Mouse (Mus musculus): ENCODE data around the gene Tmem151a. TPM values are rescaled to one million over a fixed set of nuclear protein-coding genes. Genes with fewer than 3 reads are reported as not detected.

Gene Tmem151a
- polyA plus RNA-seq, 1 experiment from 2014 or later: 2.3 TPM

- ATAC-seq (ENCODE audit: insufficient number of reproducible peaks, low FRiP score, low TSS enrichment, low read depth): peak; percentile 41; the same call in 1 of the 2 replicates
- peak overlapping the region; percentile 98 for H3K9ac ChIP-seq
- peak overlapping the region; percentile 71 for H3K4me3 ChIP-seq (replicated peaks)
- H3K27ac ChIP-seq (replicated peaks): peak overlapping the region; percentile 85
- H3K9me3 ChIP-seq (replicated peaks): no peaks in the 10 kb centered on the region
- no peaks in the 10 kb centered on the region for H3K27me3 ChIP-seq
- peak overlapping the region; percentile 95 for H3K4me2 ChIP-seq (replicated peaks)
- H3K4me1 ChIP-seq: peaks cover 39% of the 10 kb centered on the region
- 0 out of 2 replicates have a peak, but pooled peaks cover 3% of the 10 kb centered on the region for H3K36me3 ChIP-seq
- WGBS: 4% methylated on average over 32 of the region's 32 CpGs
Measured at GRCm38 (mm10) chr19:5037678-5038571, 47.4 kb downstream of the Tmem151a start.

- peaks cover 6% of the 10 kb centered on the region for H3K36me3 ChIP-seq
- ATAC-seq (ENCODE audit: insufficient number of reproducible peaks, low FRiP score, low TSS enrichment, low read depth): no peak
- no peaks in the 10 kb centered on the region for H3K27me3 ChIP-seq
- H3K4me3 ChIP-seq (replicated peaks): no peak overlapping the region
- WGBS: 68% methylated on average over 4 of the region's 4 CpGs
- H3K9ac ChIP-seq: no peak overlapping the region
- no peaks in the 10 kb centered on the region for H3K9me3 ChIP-seq (replicated peaks)
- H3K27ac ChIP-seq (replicated peaks): no peak overlapping the region
- no peak overlapping the region for H3K4me2 ChIP-seq (replicated peaks)
- peaks cover 27% of the 10 kb centered on the region for H3K4me1 ChIP-seq
Measured at GRCm38 (mm10) chr19:5036577-5036976, 48.8 kb downstream of the Tmem151a start.

- Histone ChIP-seq H3K9ac (no peak overlapping the region), H3K27ac (replicated peaks) (no peak overlapping the region), H3K4me3 (replicated peaks) (no peak overlapping the region), H3K27me3 (no peaks in the 10 kb centered on the region), H3K4me1 (peaks cover 5% of the 10 kb centered on the region; the same call in 1 of the 2 replicates), H3K9me3 (replicated peaks) (no peaks in the 10 kb centered on the region), H3K4me2 (replicated peaks) (no peak overlapping the region), H3K36me3 (peaks cover 28% of the 10 kb centered on the region)
- 68% methylated on average over 3 of the region's 3 CpGs for WGBS
- no peak for ATAC-seq (ENCODE audit: insufficient number of reproducible peaks, low FRiP score, low TSS enrichment, low read depth)
Measured at GRCm38 (mm10) chr19:5032686-5033085, 52.6 kb downstream of the Tmem151a start.

DNA sequence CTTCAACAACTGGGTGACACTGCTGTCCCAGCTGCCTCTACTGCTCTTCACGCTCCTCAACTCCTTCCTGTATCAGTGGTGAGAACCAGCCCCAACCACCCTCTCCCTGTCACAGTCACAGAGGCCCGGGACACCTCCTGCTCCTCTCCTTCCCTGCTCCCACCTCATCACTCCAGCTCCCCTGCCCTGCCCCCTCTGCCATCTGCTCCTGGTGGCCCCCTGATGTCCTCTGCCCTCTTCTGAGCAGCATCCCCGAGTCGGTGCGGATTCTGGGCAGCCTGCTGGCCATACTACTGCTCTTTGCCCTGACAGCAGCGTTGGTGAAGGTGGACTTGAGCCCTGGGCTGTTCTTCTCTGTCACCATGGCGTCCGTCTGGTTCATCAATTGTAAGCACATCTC, 59.2 kb downstream of the Tmem151a start:
- 92% methylated on average over 8 of the region's 8 CpGs for WGBS
- no peak overlapping the region for H3K4me3 ChIP-seq (replicated peaks)
- no peak overlapping the region for H3K27ac ChIP-seq (replicated peaks)
- peaks cover 6% of the 10 kb centered on the region; the same call in 1 of the 2 replicates for H3K4me1 ChIP-seq
- H3K27me3 ChIP-seq: no peaks in the 10 kb centered on the region
- H3K9ac ChIP-seq: no peak overlapping the region
- peaks cover 28% of the 10 kb centered on the region for H3K36me3 ChIP-seq
- H3K9me3 ChIP-seq (replicated peaks): no peaks in the 10 kb centered on the region
- no peak overlapping the region for H3K4me2 ChIP-seq (replicated peaks)
- ATAC-seq (ENCODE audit: insufficient number of reproducible peaks, low FRiP score, low TSS enrichment, low read depth): no peak

GRCm38 (mm10) chr19:5023621-5024479, 61.5 kb downstream of the Tmem151a start, which contains the start of gene Slc29a2:
Gene Slc29a2 (plus strand): TSS chr19:5023860.
- H3K9me3 ChIP-seq (replicated peaks): no peaks in the 10 kb centered on the region
- peaks cover 6% of the 10 kb centered on the region; the same call in 1 of the 2 replicates for H3K4me1 ChIP-seq
- H3K27me3 ChIP-seq: no peaks in the 10 kb centered on the region
- H3K36me3 ChIP-seq: peaks cover 14% of the 10 kb centered on the region; the same call in 1 of the 2 replicates
- H3K27ac ChIP-seq (replicated peaks): peak within 1 kb of the TSS; percentile 80
- peak within 1 kb of the TSS; percentile 93 for H3K4me2 ChIP-seq (replicated peaks)
- H3K9ac ChIP-seq: peak within 1 kb of the TSS; percentile 54
- peak; percentile 93 for ATAC-seq (ENCODE audit: insufficient number of reproducible peaks, low FRiP score, low TSS enrichment, low read depth)
- under 1% methylated on average over 62 of the region's 62 CpGs for WGBS
- H3K4me3 ChIP-seq (replicated peaks): peak within 1 kb of the TSS; percentile 81

DNA sequence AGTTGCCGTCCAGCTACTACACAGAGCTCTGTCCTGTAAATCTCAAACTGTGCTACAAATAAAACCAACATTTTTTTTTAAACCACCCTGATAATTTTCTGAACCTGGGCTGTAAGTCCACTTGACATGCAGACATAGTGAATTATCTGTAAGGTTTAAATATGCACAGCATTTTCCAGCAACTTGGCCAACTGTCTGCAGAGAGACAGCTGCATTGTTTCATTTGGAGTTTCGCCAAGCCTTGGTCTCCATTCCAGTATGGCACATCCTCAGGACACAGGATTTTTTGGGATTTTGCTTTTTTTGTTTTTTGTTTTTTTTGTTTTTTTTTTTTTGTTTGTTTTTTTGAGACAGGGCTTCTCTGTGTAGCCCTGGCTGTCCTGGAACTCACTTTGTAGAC, 63.9 kb downstream of the Tmem151a start:
- 87% methylated on average over 2 of the region's 2 CpGs for WGBS

More for the DNA sequence above, 63.9 kb downstream of the Tmem151a start:
- Histone ChIP-seq H3K27me3 (no peaks in the 10 kb centered on the region), H3K36me3 (0 out of 2 replicates have a peak, but pooled peaks cover under 1% of the 10 kb centered on the region), H3K9me3 (replicated peaks) (no peaks in the 10 kb centered on the region), H3K4me2 (replicated peaks) (no peak overlapping the region), H3K9ac (no peak overlapping the region), H3K4me1 (peaks cover 10% of the 10 kb centered on the region), H3K4me3 (replicated peaks) (no peak overlapping the region), H3K27ac (replicated peaks) (no peak overlapping the region)
- ATAC-seq (ENCODE audit: insufficient number of reproducible peaks, low FRiP score, low TSS enrichment, low read depth): no peak

Other genes starting within 250 kb of the Tmem151a start
- 69.4 and 73.8 TPM in 2 replicates for gene Ccs, start 246.2 kb downstream of the Tmem151a start, polyA plus RNA-seq (2015; fragmentation: Nextera tagmentation; extraction: Ambion mirVana)
- gene Ccdc87, start 246.2 kb downstream of the Tmem151a start, polyA plus RNA-seq (2015; fragmentation: Nextera tagmentation; extraction: Ambion mirVana): 1.2 and 1.9 TPM in 2 replicates
- 62.7 and 63.9 TPM in 2 replicates for gene Ctsf, start 230.4 kb downstream of the Tmem151a start, polyA plus RNA-seq (2015; fragmentation: Nextera tagmentation; extraction: Ambion mirVana)
- 29.6 and 33.7 TPM in 2 replicates for gene Actn3, start 207.6 kb downstream of the Tmem151a start, polyA plus RNA-seq (2015; fragmentation: Nextera tagmentation; extraction: Ambion mirVana)
- 14.0 and 14.9 TPM in 2 replicates for gene Zdhhc24, start 206.9 kb downstream of the Tmem151a start, polyA plus RNA-seq (2015; fragmentation: Nextera tagmentation; extraction: Ambion mirVana)
- gene Bbs1, start 178.9 kb downstream of the Tmem151a start, polyA plus RNA-seq (2015; fragmentation: Nextera tagmentation; extraction: Ambion mirVana): 4.6 and 5.5 TPM in 2 replicates
- gene Dpp3, start 157.2 kb downstream of the Tmem151a start, polyA plus RNA-seq (2015; fragmentation: Nextera tagmentation; extraction: Ambion mirVana): 113 and 117 TPM in 2 replicates
- gene Peli3, start 142.4 kb downstream of the Tmem151a start, polyA plus RNA-seq (2015; fragmentation: Nextera tagmentation; extraction: Ambion mirVana): 5.0 and 5.1 TPM in 2 replicates
- 84.2 and 85.9 TPM in 2 replicates for gene Mrpl11, start 123.4 kb downstream of the Tmem151a start, polyA plus RNA-seq (2015; fragmentation: Nextera tagmentation; extraction: Ambion mirVana)
- not detected in 2 replicates for gene Npas4, start 95.2 kb downstream of the Tmem151a start, polyA plus RNA-seq (2015; fragmentation: Nextera tagmentation; extraction: Ambion mirVana)
- gene Slc29a2, start 61.7 kb downstream of the Tmem151a start, polyA plus RNA-seq (2015; fragmentation: Nextera tagmentation; extraction: Ambion mirVana): 3.5 and 4.9 TPM in 2 replicates
- gene B4gat1, start 46.7 kb downstream of the Tmem151a start, polyA plus RNA-seq (2015; fragmentation: Nextera tagmentation; extraction: Ambion mirVana): 47.2 and 48.4 TPM in 2 replicates
- gene AC124502.3, start 46.6 kb downstream of the Tmem151a start, polyA plus RNA-seq (2015; fragmentation: Nextera tagmentation; extraction: Ambion mirVana): 1.9 and 2.0 TPM in 2 replicates
- 42.2 and 48.6 TPM in 2 replicates for gene Brms1, start 44.2 kb downstream of the Tmem151a start, polyA plus RNA-seq (2015; fragmentation: Nextera tagmentation; extraction: Ambion mirVana)
- 2.6 and 4.4 TPM in 2 replicates for gene Rin1, start 35.0 kb downstream of the Tmem151a start, polyA plus RNA-seq (2015; fragmentation: Nextera tagmentation; extraction: Ambion mirVana)
- gene Cd248, start 17.5 kb downstream of the Tmem151a start, polyA plus RNA-seq (2015; fragmentation: Nextera tagmentation; extraction: Ambion mirVana): 131 and 158 TPM in 2 replicates
- gene Yif1a, start 3.0 kb upstream of the Tmem151a start, polyA plus RNA-seq (2015; fragmentation: Nextera tagmentation; extraction: Ambion mirVana): 111 and 119 TPM in 2 replicates
- gene Cnih2, start 13.0 kb upstream of the Tmem151a start, polyA plus RNA-seq (2015; fragmentation: Nextera tagmentation; extraction: Ambion mirVana): 35.5 and 38.7 TPM in 2 replicates
- 256 and 270 TPM in 2 replicates for gene Rab1b, start 21.5 kb upstream of the Tmem151a start, polyA plus RNA-seq (2015; fragmentation: Nextera tagmentation; extraction: Ambion mirVana)
- gene Klc2, start 33.0 kb upstream of the Tmem151a start, polyA plus RNA-seq (2015; fragmentation: Nextera tagmentation; extraction: Ambion mirVana): 17.9 and 19.5 TPM in 2 replicates
- gene Pacs1, start 187.6 kb upstream of the Tmem151a start, polyA plus RNA-seq (2015; fragmentation: Nextera tagmentation; extraction: Ambion mirVana): 25.1 and 30.6 TPM in 2 replicates
- gene Sf3b2, start 209.9 kb upstream of the Tmem151a start, polyA plus RNA-seq (2015; fragmentation: Nextera tagmentation; extraction: Ambion mirVana): 335 and 338 TPM in 2 replicates
- gene Gal3st3, start 212.8 kb upstream of the Tmem151a start, polyA plus RNA-seq (2015; fragmentation: Nextera tagmentation; extraction: Ambion mirVana): 4.2 and 5.8 TPM in 2 replicates

All from embryonic facial prominence, embryonic 15.5 days (tissue).